Mouse (Mus musculus) layer of hippocampus, adult 2 months (tissue): ENCODE data around the gene Kif26b. TPM values are rescaled to one million over a fixed set of nuclear protein-coding genes. Genes with fewer than 3 reads are reported as not detected.

ENCODE experiments used
- DNase-seq, 2 experiments: peaks; one replicate each; pipeline ENCODE4 v3.0.0; 2022; ENCODE audit warnings: low spot score in 2 of 2
- H3K27ac ChIP-seq: fragments of 200-600 bp; 2 replicates; pipeline ENCODE4 v1.8.1; 2022
- H3K4me3 ChIP-seq: fragments of 200-600 bp; 2 replicates; pipeline ENCODE4 v1.8.1; 2022; ENCODE audit warnings: mild to moderate bottlenecking
- CTCF ChIP-seq: fragments of 200-600 bp; conservative IDR thresholded peaks from 2 replicates; pipeline ENCODE4 v1.8.1; 2022; ENCODE audit warnings: antibody characterized with exemption, mild to moderate bottlenecking, moderate library complexity
- total RNA-seq, 2 experiments: library from RNA; stranded (reverse); gene quantifications; 2 replicates each; pipeline ENCODE4 v1.2.3; 2021

The Kif26b gene
- total RNA-seq, 2 experiments from 2014 or later, result 21.3 to 23.8 TPM

DNA sequence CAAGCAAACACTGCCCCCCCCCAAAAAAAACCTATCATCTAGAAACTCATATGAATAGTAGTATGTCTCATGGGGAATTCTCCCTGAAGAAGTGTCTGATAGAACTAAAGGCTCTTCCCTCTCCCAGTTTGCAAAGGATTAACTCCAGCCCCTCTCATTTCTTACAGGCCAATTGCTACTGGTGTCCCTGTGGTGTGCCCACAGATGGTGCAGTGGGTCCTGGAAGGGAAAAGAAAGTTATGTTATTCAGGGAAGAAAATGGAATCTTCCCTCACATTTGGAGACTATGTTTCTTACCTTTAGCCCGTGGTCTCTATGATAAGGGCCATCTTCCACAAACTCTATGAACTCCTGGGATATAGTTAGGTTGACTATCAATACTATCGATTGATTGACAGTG, 208.0 kb downstream of the Kif26b start:
- no peak for TF ChIP-seq CTCF
- no peak for DNase-seq
- Histone ChIP-seq H3K4me3 (no peak overlapping the region), H3K27ac (no peak overlapping the region)

GRCm38 (mm10) chr1:178743820-178744219, 214.9 kb downstream of the Kif26b start:
- no peak for DNase-seq
- H3K4me3 ChIP-seq, result no peak overlapping the region
- no peak for TF ChIP-seq CTCF
- no peak overlapping the region for H3K27ac ChIP-seq

GRCm38 (mm10) chr1:178744526-178744925, 215.6 kb downstream of the Kif26b start:
- DNase-seq, result no peak
- H3K4me3 ChIP-seq, result no peak overlapping the region
- TF ChIP-seq CTCF, result no peak
- no peak overlapping the region for H3K27ac ChIP-seq

- TF ChIP-seq CTCF, result no peak
- Histone ChIP-seq H3K4me3 (no peak overlapping the region), H3K27ac (no peak overlapping the region)
- no peak for DNase-seq
These were observed 216.0 kb downstream of the Kif26b start for GRCm38 (mm10) chr1:178744961-178745360.

DNA sequence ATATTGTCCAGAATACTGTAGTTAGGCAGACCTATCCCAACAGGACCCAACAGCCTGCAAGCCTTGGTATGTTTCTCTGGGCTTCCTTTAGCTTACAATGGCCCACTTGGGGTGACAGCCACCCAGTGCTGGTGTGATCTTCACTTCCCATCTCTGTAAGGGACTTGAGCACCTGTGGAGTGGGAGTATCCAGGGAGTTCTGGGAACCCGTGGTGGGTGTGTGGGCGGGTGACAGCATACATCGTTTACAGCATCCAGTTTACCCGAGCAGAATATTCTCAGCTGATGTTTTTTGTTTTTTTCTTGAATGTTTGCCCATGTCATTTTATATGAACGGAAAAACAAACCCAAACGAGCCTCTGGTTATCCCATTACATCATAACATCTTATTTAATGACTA, 216.5 kb downstream of the Kif26b start:
- Histone ChIP-seq H3K4me3 (no peak overlapping the region), H3K27ac (peak overlapping the region; percentile 28; the same call in 1 of the 2 replicates)
- TF ChIP-seq CTCF, result no peak
- DNase-seq, result peak; percentile 38 to 49

- no peak for DNase-seq
- Histone ChIP-seq H3K27ac (0 out of 2 replicates have a peak overlapping the region, but pooled peaks have one; percentile 16), H3K4me3 (no peak overlapping the region)
- no peak for TF ChIP-seq CTCF
These were observed 218.6 kb downstream of the Kif26b start for GRCm38 (mm10) chr1:178747279-178748221.

DNA sequence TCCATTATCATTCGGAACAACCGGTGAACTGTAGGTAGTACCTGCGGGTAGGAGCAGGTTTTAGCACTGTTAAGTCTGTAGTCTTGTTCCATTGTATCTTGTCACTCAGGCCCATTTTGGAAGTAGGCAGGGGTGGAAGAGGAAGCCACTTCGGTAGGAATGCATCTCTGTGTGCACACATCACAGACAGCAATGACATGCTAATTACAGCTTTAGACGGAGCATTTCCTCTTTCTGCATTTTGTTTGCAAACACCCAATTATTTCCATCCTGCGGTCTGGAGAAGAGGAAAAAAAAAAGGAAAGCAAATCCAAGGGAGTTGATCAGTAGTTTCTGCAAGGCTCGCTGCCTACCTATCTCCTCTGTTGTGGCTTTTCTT, 219.3 kb downstream of the Kif26b start:
- TF ChIP-seq CTCF, result no peak

DNA sequence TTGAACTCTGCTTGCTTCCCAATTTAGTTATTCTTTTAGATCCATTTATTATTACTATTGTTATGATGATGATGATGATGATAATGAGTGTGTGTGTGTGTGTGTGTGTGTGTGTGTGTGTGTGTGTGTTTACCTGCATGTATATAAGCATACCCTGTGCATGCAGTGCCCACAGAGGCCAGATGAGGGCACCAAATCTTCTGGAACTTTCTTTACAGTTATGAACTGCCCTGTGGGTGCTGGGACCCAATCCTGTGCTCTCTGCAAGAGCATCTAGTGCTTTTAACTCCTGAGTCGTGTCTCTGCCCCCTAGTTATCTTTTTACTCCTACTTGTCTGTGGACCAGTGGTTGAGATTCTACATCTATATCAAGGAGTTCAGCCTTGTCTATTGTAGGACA, 219.7 kb downstream of the Kif26b start:
- peak; percentile 35 for TF ChIP-seq CTCF
- no peak overlapping the region for H3K4me3 ChIP-seq
- DNase-seq, result no peak
- no peak overlapping the region for H3K27ac ChIP-seq

More for the DNA sequence above, 219.3 kb downstream of the Kif26b start:
- Histone ChIP-seq H3K4me3 (no peak overlapping the region), H3K27ac (0 out of 2 replicates have a peak overlapping the region, but pooled peaks have one; percentile 16)
- DNase-seq, result no peak

DNA sequence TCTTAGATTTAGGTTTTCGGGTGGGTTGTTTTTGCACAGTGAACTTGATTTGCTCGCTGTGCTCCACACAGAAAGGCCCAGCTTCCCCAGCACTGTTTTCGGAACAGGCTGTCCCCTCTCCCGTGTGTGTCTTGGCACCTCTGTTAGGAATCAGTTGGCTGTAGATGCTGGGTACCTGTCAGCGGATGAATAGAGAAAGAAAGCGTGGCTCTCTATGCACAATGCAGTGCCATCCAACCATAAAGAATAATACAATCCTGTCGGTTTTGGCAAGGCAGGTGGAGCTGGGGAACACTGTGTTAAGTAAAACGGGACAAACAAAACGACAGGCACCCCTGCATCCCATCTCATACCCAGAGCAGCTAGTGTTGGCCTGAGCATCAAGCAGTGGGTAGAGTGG, 220.9 kb downstream of the Kif26b start:
- no peak for TF ChIP-seq CTCF
- no peak for DNase-seq
- Histone ChIP-seq H3K4me3 (no peak overlapping the region), H3K27ac (no peak overlapping the region)

DNA sequence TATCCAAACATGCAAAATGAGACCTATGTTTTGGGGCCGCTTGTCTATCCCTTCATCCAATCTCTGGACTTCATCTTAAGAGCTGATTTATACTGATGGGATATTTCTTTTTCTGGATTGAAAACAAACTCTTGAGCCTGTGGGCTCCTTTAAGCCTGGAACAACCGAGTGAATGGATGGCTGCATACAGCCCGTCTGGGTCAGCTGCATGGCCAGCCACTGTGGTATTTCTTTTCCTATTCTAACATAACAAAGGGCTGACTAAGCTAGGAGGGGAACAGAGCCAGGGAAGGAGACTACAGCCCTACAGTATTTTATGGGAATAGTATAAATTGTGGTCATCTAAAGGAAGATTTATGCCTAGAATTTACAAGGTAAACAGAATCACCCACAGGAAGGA, 229.5 kb downstream of the Kif26b start:
- Histone ChIP-seq H3K27ac (no peak overlapping the region), H3K4me3 (no peak overlapping the region)
- DNase-seq, result no peak

DNA sequence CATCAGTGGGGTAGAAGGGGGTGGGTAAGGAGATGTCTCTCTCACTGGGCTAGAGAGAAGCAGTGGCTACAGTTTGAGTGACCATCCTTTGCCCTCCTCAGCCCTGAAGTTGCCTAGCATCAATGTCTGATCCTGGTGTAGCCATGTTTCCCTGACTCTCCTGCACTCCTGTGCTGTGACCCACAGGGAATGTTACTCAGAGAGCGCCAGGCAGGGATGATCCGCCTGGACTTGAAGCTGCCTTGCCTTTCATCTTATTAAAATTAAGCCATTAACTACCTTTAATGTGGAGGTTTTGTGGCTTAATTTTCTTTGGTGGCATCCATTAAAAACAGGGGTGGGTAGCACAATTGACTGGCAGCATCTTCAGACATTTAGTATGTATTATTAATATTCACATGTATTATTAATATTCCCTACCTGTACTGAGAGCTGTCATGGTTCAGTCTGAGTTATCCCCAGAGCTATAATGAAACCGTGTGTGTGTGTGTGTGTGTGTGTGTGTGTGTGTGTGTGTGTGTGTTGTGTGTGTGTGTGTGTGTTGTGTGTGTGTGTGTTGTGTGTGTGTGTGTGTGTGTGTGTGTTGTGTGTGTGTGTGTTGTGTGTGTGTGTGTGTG, 233.3 kb downstream of the Kif26b start:
- no peak for TF ChIP-seq CTCF

More for the DNA sequence above, 229.5 kb downstream of the Kif26b start:
- no peak for TF ChIP-seq CTCF

DNA sequence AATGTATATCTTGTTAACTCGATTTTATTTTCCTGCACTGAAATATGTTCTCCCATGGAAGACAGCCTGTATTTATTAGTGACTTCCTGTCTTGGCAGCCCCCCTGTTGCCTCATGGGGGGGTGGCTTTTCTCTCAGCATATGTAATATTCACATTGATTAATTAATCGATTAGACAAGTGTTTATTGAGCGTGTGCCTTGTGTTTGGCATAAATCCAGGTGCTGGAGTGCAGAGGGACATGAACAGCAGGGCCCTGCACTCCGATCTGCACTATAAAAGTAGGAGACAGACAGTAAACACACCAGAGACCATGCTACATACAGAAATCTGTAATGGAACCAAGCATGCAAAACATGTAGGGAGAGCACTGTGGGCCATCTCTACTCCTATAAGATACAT, 236.0 kb downstream of the Kif26b start:
- Histone ChIP-seq H3K27ac (no peak overlapping the region), H3K4me3 (no peak overlapping the region)
- TF ChIP-seq CTCF, result no peak
- no peak for DNase-seq

More for the DNA sequence above, 233.3 kb downstream of the Kif26b start:
- no peak for DNase-seq
- H3K27ac ChIP-seq, result no peak overlapping the region
- H3K4me3 ChIP-seq, result no peak overlapping the region

DNA sequence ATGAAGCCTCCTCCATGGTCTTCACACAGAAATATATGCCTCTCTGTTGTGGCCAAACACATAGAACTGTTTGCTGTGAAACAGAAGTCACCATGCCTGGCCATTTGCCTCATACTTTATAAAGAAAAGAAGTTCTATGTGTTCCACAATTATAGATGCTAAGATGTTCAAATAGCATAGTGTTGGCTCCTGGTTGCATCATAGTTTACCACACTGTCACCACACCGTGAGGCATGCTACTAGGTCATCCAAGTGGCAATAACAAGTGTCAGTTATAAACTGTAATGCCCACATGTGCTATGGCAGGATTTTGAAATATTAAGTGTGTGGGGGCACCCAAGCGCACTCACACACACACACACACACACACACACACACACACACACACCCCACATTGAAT, 236.7 kb downstream of the Kif26b start:
- no peak for TF ChIP-seq CTCF
- no peak overlapping the region for H3K4me3 ChIP-seq
- no peak overlapping the region for H3K27ac ChIP-seq
- DNase-seq, result no peak

- Histone ChIP-seq H3K4me3 (no peak overlapping the region), H3K27ac (no peak overlapping the region)
- no peak for TF ChIP-seq CTCF
- DNase-seq, result no peak
These were observed 240.1 kb downstream of the Kif26b start for GRCm38 (mm10) chr1:178768976-178769375.
